Mouse (Mus musculus) heart, postnatal 0 days (tissue): Measurements from ENCODE around the gene Plekha3. TPM values are rescaled to one million over a fixed set of nuclear protein-coding genes. Genes with fewer than 3 reads are reported as not detected.

Experiments used
- ATAC-seq: fragments of 200-750 bp; cut with Nextera tagmentation; 2 replicates; pipeline ENCODE4 v1.8.0; 2017; ENCODE audit warnings: low read depth, moderate number of reproducible peaks, moderate library complexity; ENCODE audit not compliant: insufficient read depth
- DNase-seq: peaks from one replicate; pipeline ENCODE4 v3.0.0-alpha.2; 2016; ENCODE audit warnings: low spot score
- H3K27ac ChIP-seq: fragments of 300-500 bp; sonication (generic); 2 replicates; pipeline ENCODE4 v1.5.1; 2014; ENCODE audit warnings: low read depth, mild to moderate bottlenecking
- H3K27me3 ChIP-seq: fragments of 300-500 bp; sonication (generic); 2 replicates; pipeline ENCODE4 v1.6.1; 2014; ENCODE audit warnings: low read length, mixed read lengths; ENCODE audit not compliant: control insufficient read depth, insufficient read depth
- H3K36me3 ChIP-seq: fragments of 300-500 bp; sonication (generic); replicated peaks from 2 replicates; pipeline ENCODE4 v1.6.1; 2014; ENCODE audit warnings: low read length, mixed read lengths; ENCODE audit not compliant: control insufficient read depth, insufficient read depth
- H3K4me1 ChIP-seq: fragments of 300-500 bp; sonication (generic); 2 replicates; pipeline ENCODE4 v1.6.1; 2014; ENCODE audit warnings: antibody characterized with exemption; ENCODE audit not compliant: control insufficient read depth, insufficient read depth
- H3K4me2 ChIP-seq: fragments of 300-500 bp; sonication (generic); 2 replicates; pipeline ENCODE4 v1.6.1; 2014; ENCODE audit warnings: low read depth, mild to moderate bottlenecking, low read length, moderate library complexity
- H3K4me3 ChIP-seq: fragments of 300-500 bp; sonication (generic); 2 replicates; pipeline ENCODE4 v1.5.1; 2014; ENCODE audit warnings: low read depth, low read length
- H3K9ac ChIP-seq: fragments of 300-500 bp; sonication (generic); replicated peaks from 2 replicates; pipeline ENCODE4 v1.6.1; 2014; ENCODE audit warnings: low read depth, low read length, mixed read lengths
- H3K9me3 ChIP-seq: fragments of 300-500 bp; sonication (generic); replicated peaks from 2 replicates; pipeline ENCODE4 v1.6.1; 2016; ENCODE audit warnings: low read length; ENCODE audit not compliant: control insufficient read depth
- CTCF ChIP-seq: IDR thresholded peaks from 2 replicates; pipeline ENCODE4 v1.5.1; 2016; ENCODE audit warnings: antibody characterized with exemption, control low read depth, low read depth
- EP300 ChIP-seq: IDR thresholded peaks from 2 replicates; pipeline ENCODE4 v1.6.1; 2016; ENCODE audit warnings: antibody characterized with exemption, low read depth
- WGBS: fragments of 180-500 bp; shearing (Covaris S2); extraction: QIAGEN DNeasy Blood & Tissue Kit; methylation state at CpG from one replicate; pipeline ENCODE4 v1.1.7; 2014; 5-methylcytosine and 5-hydroxymethylcytosine counted together
- polyA plus RNA-seq: library from polyadenylated mRNA; unstranded; fragments of >200 nt; fragmentation: Nextera tagmentation; extraction: Ambion mirVana; gene quantifications from 2 replicates; pipeline ENCODE4 v1.2.1, GENCODE M21; 2015
- total RNA-seq: library from RNA; depleted of rRNA; stranded (reverse); fragments of >200 nt; gene quantifications from 2 replicates; pipeline ENCODE4 v1.2.3, GENCODE M21; 2014; ENCODE audit warnings: low replicate concordance

Gene Plekha3
- total and polyA plus RNA-seq, 2 experiments from 2014 or later, result 6.4 to 8.1 TPM

- H3K27me3 ChIP-seq, result no peaks in the 10 kb centered on the region
- H3K4me3 ChIP-seq, result peak overlapping the region; percentile 65
- ATAC-seq (peak; percentile 28), DNase-seq (no peak)
- 3% methylated on average over 30 of the region's 32 CpGs for WGBS
- H3K27ac ChIP-seq, result peak overlapping the region; percentile 89
- H3K4me2 ChIP-seq, result peak overlapping the region; percentile 96
- no peaks in the 10 kb centered on the region for H3K9me3 ChIP-seq
- TF ChIP-seq EP300, result no peak
- no peak for TF ChIP-seq CTCF
- H3K4me1 ChIP-seq, result peaks cover 14% of the 10 kb centered on the region
- H3K36me3 ChIP-seq, result peaks cover 2% of the 10 kb centered on the region
- peak overlapping the region; percentile 71 for H3K9ac ChIP-seq
These were observed 27.6 kb upstream of the Plekha3 start for GRCm38 (mm10) chr2:76647441-76647869.

- Histone ChIP-seq H3K4me3 (peak within 1 kb of the TSS; percentile 65), H3K9me3 (no peaks in the 10 kb centered on the region), H3K4me1 (peaks cover 14% of the 10 kb centered on the region), H3K36me3 (no peaks in the 10 kb centered on the region; the same call in 1 of the 2 replicates), H3K9ac (peak within 1 kb of the TSS; percentile 71), H3K27me3 (no peaks in the 10 kb centered on the region), H3K4me2 (peak within 1 kb of the TSS; percentile 96), H3K27ac (peak within 1 kb of the TSS; percentile 89)
- peak; percentile 99 for DNase-seq
- peak; percentile 97 for ATAC-seq
- under 1% methylated on average over 30 of the region's 42 CpGs for WGBS
- TF ChIP-seq EP300 (no peak), CTCF (no peak)
These were observed 27.1 kb upstream of the Plekha3 start, which contains the start of the genes Prkra and Pjvk for GRCm38 (mm10) chr2:76647883-76648570. Prkra (minus strand) TSS chr2:76648015. Pjvk (plus strand) TSS chr2:76648476.

GRCm38 (mm10) chr2:76648666-76649141 lies 26.4 kb upstream of the Plekha3 start:
- ATAC-seq (no peak), DNase-seq (peak; percentile 32)
- H3K4me2 ChIP-seq, result peak overlapping the region; percentile 96
- H3K27ac ChIP-seq, result peak overlapping the region; percentile 89
- H3K27me3 ChIP-seq, result no peaks in the 10 kb centered on the region
- H3K36me3 ChIP-seq, result no peaks in the 10 kb centered on the region; the same call in 1 of the 2 replicates
- peak overlapping the region; percentile 57 for H3K9ac ChIP-seq
- TF ChIP-seq CTCF (no peak), EP300 (no peak)
- H3K4me3 ChIP-seq, result peak overlapping the region; percentile 65
- peaks cover 14% of the 10 kb centered on the region for H3K4me1 ChIP-seq
- 22% methylated on average over 13 of the region's 13 CpGs for WGBS
- no peaks in the 10 kb centered on the region for H3K9me3 ChIP-seq

GRCm38 (mm10) chr2:76653070-76653469 lies 22.0 kb upstream of the Plekha3 start:
- Histone ChIP-seq H3K27me3 (no peaks in the 10 kb centered on the region), H3K4me2 (no peak overlapping the region), H3K9ac (no peak overlapping the region), H3K4me1 (peaks cover 6% of the 10 kb centered on the region), H3K27ac (no peak overlapping the region), H3K4me3 (no peak overlapping the region), H3K9me3 (no peaks in the 10 kb centered on the region), H3K36me3 (no peaks in the 10 kb centered on the region)
- TF ChIP-seq EP300, result no peak
- TF ChIP-seq CTCF, result no peak
- 89% methylated on average over 4 of the region's 4 CpGs for WGBS
- ATAC-seq (no peak), DNase-seq (no peak)

- Histone ChIP-seq H3K9me3 (no peaks in the 10 kb centered on the region), H3K4me2 (no peak overlapping the region), H3K9ac (no peak overlapping the region), H3K36me3 (no peaks in the 10 kb centered on the region), H3K27me3 (no peaks in the 10 kb centered on the region), H3K27ac (no peak overlapping the region), H3K4me1 (no peaks in the 10 kb centered on the region), H3K4me3 (no peak overlapping the region)
- WGBS, result 78% methylated on average over 5 of the region's 5 CpGs
- ATAC-seq (no peak), DNase-seq (no peak)
- TF ChIP-seq CTCF, result no peak
- no peak for TF ChIP-seq EP300
These were observed 20.4 kb upstream of the Plekha3 start for GRCm38 (mm10) chr2:76654646-76655045.

- H3K9ac ChIP-seq, result no peak overlapping the region
- no peaks in the 10 kb centered on the region for H3K36me3 ChIP-seq
- H3K9me3 ChIP-seq, result no peaks in the 10 kb centered on the region
- no peak overlapping the region for H3K4me3 ChIP-seq
- no peaks in the 10 kb centered on the region for H3K27me3 ChIP-seq
- TF ChIP-seq CTCF (no peak), EP300 (no peak)
- ATAC-seq, result no peak
- H3K27ac ChIP-seq, result no peak overlapping the region
- H3K4me1 ChIP-seq, result no peaks in the 10 kb centered on the region
- 69% methylated on average over 3 of the region's 3 CpGs for WGBS
- no peak overlapping the region for H3K4me2 ChIP-seq
- DNase-seq, result no peak
These were observed 19.6 kb upstream of the Plekha3 start for GRCm38 (mm10) chr2:76655444-76655843.
